10 mouse cellular contexts compared by ENCODE assay signal in the genomic region with DNA sequence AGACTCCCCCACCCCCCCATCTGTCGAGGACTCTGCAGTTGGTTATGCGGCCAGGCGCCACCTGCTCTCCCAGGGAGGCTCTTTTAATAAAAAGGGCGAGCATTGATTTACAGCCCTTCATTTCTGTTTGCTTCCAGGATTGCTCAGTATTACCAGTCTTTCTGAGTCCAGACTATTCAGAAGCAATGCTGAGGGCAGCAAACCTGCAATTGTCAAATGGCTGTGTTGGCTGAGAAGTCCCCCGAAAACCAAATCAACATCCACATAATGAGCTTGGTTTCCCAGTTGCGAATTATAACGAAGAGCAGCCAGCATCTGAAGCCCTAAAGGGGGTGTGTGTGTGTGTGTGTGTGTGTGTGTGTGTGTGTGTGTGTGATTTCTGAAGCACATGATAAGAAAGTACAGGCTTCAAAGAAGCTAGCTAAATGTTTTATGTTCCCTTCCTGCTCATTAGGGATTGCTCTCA. TPM values are rescaled to one million over a fixed set of nuclear protein-coding genes. Genes with fewer than 3 reads are reported as not detected.
DNase-seq lines count a peak whose midpoint lies in the region; ATAC-seq and TF ChIP-seq lines count a peak whose summit lies in the region.
"Had no signal": no experiment of that assay in that cellular context is flagged by ENCODE, and none has a peak within 500 bp of the region (broad histone marks: within the 10 kb centered on the region; RNA-seq: fewer than 3 reads in every experiment).

No protein-coding gene starts in this region.

- H3K4me3 ChIP-seq in embryonic facial prominence, embryonic 11.5 days (ENCODE audit: low read depth, low read length), result no peak overlapping the region
- H3K4me3 ChIP-seq in hindbrain, embryonic 12.5 days, result no peak overlapping the region
- H3K4me3 ChIP-seq in midbrain, embryonic 13.5 days (replicated peaks), result no peak overlapping the region
- H3K4me3 ChIP-seq: myocyte had no signal

- no peaks in the 10 kb centered on the region for H3K36me3 ChIP-seq in embryonic facial prominence, embryonic 11.5 days (replicated peaks; ENCODE audit: control insufficient read depth, insufficient read depth, low read depth, low read length)
- H3K36me3 ChIP-seq in hindbrain, embryonic 12.5 days, result no peaks in the 10 kb centered on the region
- H3K36me3 ChIP-seq in midbrain, embryonic 13.5 days, result no peaks in the 10 kb centered on the region

- ATAC-seq in embryonic facial prominence, embryonic 11.5 days (replicated peaks; ENCODE audit: insufficient number of reproducible peaks, low FRiP score, low TSS enrichment, low read depth), result peak; percentile 24; the same call in 1 of the 2 replicates
- ATAC-seq in hindbrain, embryonic 12.5 days (ENCODE audit: low FRiP score), result peak; percentile 57; the same call in 1 of the 2 replicates
- peak; percentile 63 for ATAC-seq in midbrain, embryonic 13.5 days

- 41% methylated on average over 7 of the region's 7 CpGs for WGBS in embryonic facial prominence, embryonic 11.5 days
- WGBS in hindbrain, embryonic 12.5 days, result 25% methylated on average over 7 of the region's 7 CpGs
- WGBS in midbrain, embryonic 13.5 days, result 11% methylated on average over 7 of the region's 7 CpGs

- H3K9ac ChIP-seq in embryonic facial prominence, embryonic 11.5 days (replicated peaks; ENCODE audit: low read length), result no peak overlapping the region
- no peak overlapping the region for H3K9ac ChIP-seq in hindbrain, embryonic 12.5 days
- peak overlapping the region; percentile 41; the same call in 1 of the 2 replicates for H3K9ac ChIP-seq in midbrain, embryonic 13.5 days (replicated peaks)

- H3K27ac ChIP-seq in embryonic facial prominence, embryonic 11.5 days (replicated peaks; ENCODE audit: low read depth, low read length), result no peak overlapping the region; the same call in 1 of the 2 replicates
- H3K27ac ChIP-seq in hindbrain, embryonic 12.5 days, result peak overlapping the region; percentile 84
- peak overlapping the region; percentile 91 for H3K27ac ChIP-seq in midbrain, embryonic 13.5 days

- no peaks in the 10 kb centered on the region for H3K9me3 ChIP-seq in embryonic facial prominence, embryonic 11.5 days (replicated peaks; ENCODE audit: control insufficient read depth, low read length)
- H3K9me3 ChIP-seq in hindbrain, embryonic 12.5 days (replicated peaks), result no peaks in the 10 kb centered on the region
- H3K9me3 ChIP-seq in midbrain, embryonic 13.5 days, result no peaks in the 10 kb centered on the region

- no peak overlapping the region for H3K4me2 ChIP-seq in embryonic facial prominence, embryonic 11.5 days (ENCODE audit: low read depth, low read length)
- peak overlapping the region; percentile 30 for H3K4me2 ChIP-seq in hindbrain, embryonic 12.5 days (replicated peaks)
- peak overlapping the region; percentile 28 for H3K4me2 ChIP-seq in midbrain, embryonic 13.5 days (replicated peaks)

- no peaks in the 10 kb centered on the region for H3K27me3 ChIP-seq in embryonic facial prominence, embryonic 11.5 days (ENCODE audit: control insufficient read depth, insufficient read depth, low read length)
- no peaks in the 10 kb centered on the region for H3K27me3 ChIP-seq in hindbrain, embryonic 12.5 days
- no peaks in the 10 kb centered on the region for H3K27me3 ChIP-seq in midbrain, embryonic 13.5 days

- TF ChIP-seq CTCF in brain, embryonic 14.5 days (IDR thresholded peaks at IDR 0.05; ENCODE audit: borderline replicate concordance, extremely low read depth, insufficient read depth, insufficient read length), result no peak

- H3K4me1 ChIP-seq in embryonic facial prominence, embryonic 11.5 days (ENCODE audit: control insufficient read depth, insufficient read depth, low read length), result peaks cover 2% of the 10 kb centered on the region; the same call in 1 of the 2 replicates
- H3K4me1 ChIP-seq in hindbrain, embryonic 12.5 days, result peaks cover 29% of the 10 kb centered on the region
- H3K4me1 ChIP-seq in midbrain, embryonic 13.5 days (replicated peaks), result peaks cover 48% of the 10 kb centered on the region

- TF ChIP-seq POLR2A in brain, embryonic 14.5 days (IDR thresholded peaks at IDR 0.05; ENCODE audit: borderline replicate concordance, extremely low read depth, insufficient read depth, insufficient read length, poor library complexity, severe bottlenecking), result no peak

- DNase-seq in brain, embryonic 14.5 days (ENCODE audit: low read depth), result peak; percentile 93
- no peak for DNase-seq in embryonic facial prominence, embryonic 11.5 days (ENCODE audit: low spot score)
- no peak for DNase-seq in frontal cortex, postnatal 10 days (ENCODE audit: low spot score in 2 of 2)
- no peak for DNase-seq in layer of hippocampus, adult 9-11 months
- DNase-seq in gastrocnemius, postnatal 10 days, result no peak
- DNase-seq in cerebellum, adult 11-12 months, result no peak
- DNase-seq: kidney, postnatal 36 days had no signal

RNA-seq across cellular contexts. Expression of a gene that starts 22.0 kb away (rescaled TPM):
- 22.6 and 22.8 TPM in 2 replicates for polyA plus RNA-seq in brain, embryonic 14.5 days (2012; rRNA removed)
- polyA plus RNA-seq in embryonic facial prominence, embryonic 11.5 days (2014; fragmentation: Nextera tagmentation; extraction: Ambion mirVana), result 55.9 and 56.3 TPM in 2 replicates
- polyA plus RNA-seq in hindbrain, embryonic 12.5 days (2016; fragmentation: Nextera tagmentation; extraction: Ambion mirVana), result 40.3 and 41.1 TPM in 2 replicates
- polyA plus RNA-seq in midbrain, embryonic 13.5 days (2015; fragmentation: Nextera tagmentation; extraction: Ambion mirVana), result 42.7 and 44.0 TPM in 2 replicates
- total RNA-seq in gastrocnemius, postnatal 10 days (2021), result 10 to 100 TPM; 14.2 to 14.9 TPM
